Mouse (Mus musculus) liver, embryonic 14.5 days (tissue): Measurements from ENCODE around the gene Negr1.

Source experiments
- CTCF ChIP-seq: IDR thresholded peaks from 2 replicates; pipeline ENCODE4 v1.5.1; 2016; ENCODE audit warnings: antibody characterized with exemption, low read depth, control low read depth
- EP300 ChIP-seq: IDR thresholded peaks from 2 replicates; pipeline ENCODE4 v1.6.1; 2016; ENCODE audit warnings: antibody characterized with exemption, low read depth

- TF ChIP-seq EP300 (no peak), CTCF (no peak)
Measured at GRCm38 (mm10) chr3:157036568-157036967, 475.0 kb downstream of the Negr1 start.
